19 mouse cellular contexts compared by ENCODE assay signal in the genomic region with DNA sequence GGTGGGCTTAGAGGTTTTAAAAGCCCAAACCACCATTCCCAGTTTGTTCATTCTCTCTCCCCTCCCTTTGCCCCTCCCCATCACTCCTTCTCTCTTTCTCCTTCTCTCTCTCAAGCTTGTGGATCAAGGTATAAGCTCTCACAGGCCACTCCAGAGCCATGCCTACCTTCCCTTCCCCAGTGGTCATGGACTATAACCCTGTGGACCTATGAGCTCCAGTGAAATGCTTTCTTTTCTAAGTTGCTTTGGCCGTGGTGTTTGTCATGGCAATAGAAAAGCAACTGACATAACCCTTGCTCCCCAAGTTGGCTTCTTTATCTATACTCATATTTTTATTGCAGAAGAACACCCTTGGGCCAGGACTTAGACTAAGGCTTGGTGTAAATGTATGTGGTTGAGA. TPM values are rescaled to one million over a fixed set of nuclear protein-coding genes. Genes with fewer than 3 reads are reported as not detected.
"Had no signal": no experiment of that assay in that cellular context is flagged by ENCODE, and none has a peak within 500 bp of the region (broad histone marks: within the 10 kb centered on the region; RNA-seq: fewer than 3 reads in every experiment).

No protein-coding gene starts in this region.

- DNase-seq: retina, postnatal 1 day; right cerebral cortex, adult 18-20 months; right cerebral cortex, postnatal 14 days; right cerebral cortex, postnatal 4 days; spleen, adult 18-20 months; thymus, adult 18-20 months; thymus, adult 2 months; thymus, postnatal 14 days; thymus, postnatal 25 days; thymus, postnatal 36 days had no signal

- H3K9ac ChIP-seq: neural tube, embryonic 12.5 days; neural tube, embryonic 13.5 days; neural tube, embryonic 15.5 days; stomach, embryonic 15.5 days had no signal

- H3K27me3 ChIP-seq: neural tube, embryonic 12.5 days; neural tube, embryonic 13.5 days; neural tube, embryonic 15.5 days; stomach, embryonic 15.5 days had no signal

- H3K4me1 ChIP-seq: neural tube, embryonic 12.5 days; neural tube, embryonic 15.5 days; stomach, embryonic 15.5 days had no signal

- H3K4me2 ChIP-seq: neural tube, embryonic 12.5 days; neural tube, embryonic 13.5 days; neural tube, embryonic 15.5 days; stomach, embryonic 15.5 days had no signal

- H3K4me3 ChIP-seq: neural tube, embryonic 12.5 days; neural tube, embryonic 13.5 days; neural tube, embryonic 15.5 days; stomach, embryonic 15.5 days had no signal

- H3K36me3 ChIP-seq: neural tube, embryonic 12.5 days; neural tube, embryonic 13.5 days; neural tube, embryonic 15.5 days; stomach, embryonic 15.5 days had no signal

- H3K27ac ChIP-seq: neural tube, embryonic 12.5 days; neural tube, embryonic 13.5 days; neural tube, embryonic 15.5 days; stomach, embryonic 15.5 days; stomach, postnatal 0 days had no signal

- H3K9me3 ChIP-seq: neural tube, embryonic 12.5 days; neural tube, embryonic 13.5 days; neural tube, embryonic 15.5 days; stomach, embryonic 15.5 days had no signal

RNA-seq across cellular contexts. Expression of a gene that starts 7.3 kb away (rescaled TPM):
- polyA plus RNA-seq: neural tube, embryonic 11.5 days; neural tube, embryonic 12.5 days; neural tube, embryonic 13.5 days; neural tube, embryonic 14.5 days; neural tube, embryonic 15.5 days; spleen, adult 2 months; stomach, embryonic 14.5 days had no signal
